Mouse (Mus musculus) limb, embryonic 10.5 days (tissue): Measurements from ENCODE around the gene Hsd11b2. TPM values are rescaled to one million over a fixed set of nuclear protein-coding genes. Genes with fewer than 3 reads are reported as not detected.

Source experiments
- DNase-seq: peaks from one replicate; pipeline ENCODE4 v3.0.0-alpha.2; 2017; ENCODE audit warnings: low spot score
- H3K27ac ChIP-seq: fragments of 300-500 bp; sonication (generic); 2 replicates; pipeline ENCODE4 v1.5.1; 2016; ENCODE audit warnings: mild to moderate bottlenecking
- H3K27me3 ChIP-seq: fragments of 300-500 bp; sonication (generic); 2 replicates; pipeline ENCODE4 v1.6.1; 2016; ENCODE audit warnings: low read depth, mild to moderate bottlenecking; ENCODE audit not compliant: poor library complexity, severe bottlenecking
- H3K36me3 ChIP-seq: fragments of 300-500 bp; sonication (generic); 2 replicates; pipeline ENCODE4 v1.6.1; 2016; ENCODE audit warnings: mild to moderate bottlenecking, moderate library complexity
- H3K4me1 ChIP-seq: fragments of 300-500 bp; sonication (generic); 2 replicates; pipeline ENCODE4 v1.6.1; 2016
- H3K4me3 ChIP-seq: fragments of 300-500 bp; sonication (generic); 2 replicates; pipeline ENCODE4 v1.5.1; 2016; ENCODE audit warnings: mild to moderate bottlenecking, moderate library complexity
- H3K9me3 ChIP-seq: fragments of 300-500 bp; sonication (generic); replicated peaks from 2 replicates; pipeline ENCODE4 v1.6.1; 2016; ENCODE audit warnings: mild to moderate bottlenecking
- WGBS: fragments of 180-500 bp; shearing (Covaris S2); methylation state at CpG from one replicate; pipeline ENCODE4 v1.1.7; 2016; 5-methylcytosine and 5-hydroxymethylcytosine counted together
- polyA plus RNA-seq: library from polyadenylated mRNA; unstranded; fragments of >200 nt; fragmentation: Nextera tagmentation; extraction: Ambion mirVana; gene quantifications from 2 replicates; pipeline ENCODE4 v1.2.1, GENCODE M21; 2016

The Hsd11b2 gene
- polyA plus RNA-seq, 1 experiment from 2014 or later, result 83.2 TPM

DNA sequence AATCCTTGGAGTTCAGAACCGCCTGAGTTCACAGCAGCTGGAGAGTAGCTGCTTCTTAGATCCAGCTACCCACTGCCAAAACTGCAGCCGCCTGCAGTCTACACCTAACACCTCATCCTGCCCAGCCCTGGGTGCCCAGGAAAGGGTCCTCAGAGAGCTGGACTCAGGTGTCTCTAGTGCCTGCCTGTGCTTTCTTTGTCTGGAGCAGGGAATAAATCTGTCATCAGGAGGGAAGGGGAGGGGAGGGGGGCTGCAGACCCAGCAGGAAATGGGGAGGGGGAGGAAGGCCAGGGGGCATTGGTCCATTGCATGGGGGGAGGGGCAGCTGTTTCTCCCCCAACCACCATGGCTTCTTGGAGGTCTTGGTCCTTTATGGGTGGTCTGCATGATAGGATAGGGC lies 1.0 kb downstream of the Hsd11b2 start:
- WGBS, result 0% methylated on average over 2 of the region's 2 CpGs
- Histone ChIP-seq H3K9me3 (no peaks in the 10 kb centered on the region), H3K36me3 (peaks cover 43% of the 10 kb centered on the region), H3K4me1 (peaks cover 88% of the 10 kb centered on the region), H3K27me3 (peaks cover 8% of the 10 kb centered on the region), H3K4me3 (peak overlapping the region; percentile 97), H3K27ac (peak overlapping the region; percentile 99)
- DNase-seq, result peak; percentile 87

- H3K36me3 ChIP-seq, result peaks cover 52% of the 10 kb centered on the region
- H3K4me3 ChIP-seq, result peak overlapping the region; percentile 97
- H3K27me3 ChIP-seq, result no peaks in the 10 kb centered on the region
- 27% methylated on average over 5 of the region's 5 CpGs for WGBS
- H3K9me3 ChIP-seq, result no peaks in the 10 kb centered on the region
- H3K27ac ChIP-seq, result peak overlapping the region; percentile 99
- peaks cover 79% of the 10 kb centered on the region for H3K4me1 ChIP-seq
- peak; percentile 39 for DNase-seq
Observed at GRCm38 (mm10) chr8:105520521-105520920, 2.0 kb downstream of the Hsd11b2 start.

DNA sequence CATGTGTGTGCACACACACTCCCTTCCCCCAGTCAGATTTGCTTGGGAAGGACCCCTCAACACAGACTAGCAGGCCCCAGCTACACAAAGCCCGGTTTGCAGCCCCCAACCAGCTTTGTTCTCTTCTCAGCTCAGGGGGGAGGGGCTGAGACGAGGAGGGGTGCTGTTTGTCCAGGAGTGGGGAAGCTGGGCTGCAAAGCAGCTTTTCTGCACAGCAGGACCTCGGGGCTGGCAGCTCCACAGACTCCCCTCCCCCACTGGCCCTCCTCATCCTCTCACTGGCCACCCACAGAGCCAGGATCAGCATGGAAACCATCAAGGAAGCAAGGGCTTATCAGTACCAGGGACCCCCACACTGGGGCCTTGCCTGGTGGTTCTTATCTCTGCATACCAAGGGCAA lies 2.5 kb downstream of the Hsd11b2 start:
- peak overlapping the region; percentile 99 for H3K27ac ChIP-seq
- peak; percentile 58 for DNase-seq
- no peaks in the 10 kb centered on the region for H3K9me3 ChIP-seq
- WGBS, result 3% methylated on average over 3 of the region's 3 CpGs
- H3K27me3 ChIP-seq, result no peaks in the 10 kb centered on the region
- peaks cover 74% of the 10 kb centered on the region for H3K4me1 ChIP-seq
- H3K36me3 ChIP-seq, result peaks cover 56% of the 10 kb centered on the region
- peak overlapping the region; percentile 97 for H3K4me3 ChIP-seq

GRCm38 (mm10) chr8:105521995-105522769 lies 3.6 kb downstream of the Hsd11b2 start:
- Histone ChIP-seq H3K36me3 (peaks cover 61% of the 10 kb centered on the region), H3K4me3 (0 out of 2 replicates have a peak overlapping the region, but pooled peaks have one; percentile 14), H3K27me3 (no peaks in the 10 kb centered on the region), H3K9me3 (no peaks in the 10 kb centered on the region), H3K4me1 (peaks cover 67% of the 10 kb centered on the region), H3K27ac (peak overlapping the region; percentile 99)
- peak; percentile 42 for DNase-seq
- 73% methylated on average over 21 of the region's 21 CpGs for WGBS

DNA sequence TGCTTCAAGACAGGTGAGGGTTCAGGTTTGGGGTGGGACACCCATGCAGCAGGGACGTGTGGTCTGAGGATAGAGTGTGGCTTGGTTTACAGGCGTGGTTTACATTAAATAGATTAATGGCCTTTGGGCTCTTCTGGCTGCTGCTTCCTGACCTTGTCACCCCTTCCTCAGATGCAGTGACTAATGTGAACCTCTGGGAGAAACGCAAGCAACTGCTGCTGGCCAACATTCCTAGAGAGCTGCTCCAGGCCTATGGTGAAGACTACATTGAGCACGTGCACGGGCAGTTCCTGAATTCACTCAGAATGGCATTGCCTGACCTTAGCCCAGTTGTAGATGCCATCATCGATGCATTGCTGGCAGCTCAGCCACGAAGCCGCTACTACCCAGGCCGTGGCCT lies 4.3 kb downstream of the Hsd11b2 start:
- WGBS, result 45% methylated on average over 9 of the region's 9 CpGs
- H3K36me3 ChIP-seq, result peaks cover 64% of the 10 kb centered on the region
- no peak for DNase-seq
- H3K27ac ChIP-seq, result peak overlapping the region; percentile 99; the same call in 1 of the 2 replicates
- no peaks in the 10 kb centered on the region for H3K9me3 ChIP-seq
- H3K4me1 ChIP-seq, result peaks cover 60% of the 10 kb centered on the region
- H3K4me3 ChIP-seq, result no peak overlapping the region
- no peaks in the 10 kb centered on the region for H3K27me3 ChIP-seq

GRCm38 (mm10) chr8:105527110-105527509 lies 8.6 kb downstream of the Hsd11b2 start:
- H3K27me3 ChIP-seq, result no peaks in the 10 kb centered on the region

GRCm38 (mm10) chr8:105528206-105528605 lies 9.7 kb downstream of the Hsd11b2 start:
- WGBS, result 93% methylated on average over 1 of the region's 1 CpGs
- peaks cover 61% of the 10 kb centered on the region for H3K36me3 ChIP-seq

More at GRCm38 (mm10) chr8:105527110-105527509, 8.6 kb downstream of the Hsd11b2 start:
- Histone ChIP-seq H3K4me1 (peaks cover 36% of the 10 kb centered on the region), H3K27ac (no peak overlapping the region), H3K36me3 (peaks cover 72% of the 10 kb centered on the region), H3K4me3 (no peak overlapping the region), H3K9me3 (no peaks in the 10 kb centered on the region)
- 83% methylated on average over 2 of the region's 2 CpGs for WGBS
- no peak for DNase-seq

DNA sequence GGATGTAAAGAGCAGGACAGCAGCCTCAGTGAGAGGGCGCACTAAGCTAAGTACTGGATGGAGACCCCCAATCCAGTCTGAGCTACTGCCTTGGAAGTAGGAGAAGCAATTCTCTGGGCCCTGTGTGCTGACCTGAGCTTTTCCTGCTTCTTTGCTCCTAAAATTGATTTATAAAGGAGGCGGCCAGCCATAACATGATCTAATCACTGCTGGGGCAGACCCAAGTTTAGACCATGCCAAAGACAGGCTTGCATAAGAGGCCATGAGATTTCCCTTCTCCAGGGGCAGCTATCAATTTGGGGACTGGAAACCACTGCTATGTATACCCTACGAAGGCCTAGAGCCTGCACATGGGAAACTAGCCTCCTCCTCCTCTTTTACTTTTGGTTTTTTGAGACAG lies 10.7 kb downstream of the Hsd11b2 start:
- peaks cover 32% of the 10 kb centered on the region for H3K4me1 ChIP-seq
- 88% methylated on average over 3 of the region's 3 CpGs for WGBS
- no peak for DNase-seq
- peaks cover 51% of the 10 kb centered on the region for H3K36me3 ChIP-seq
- no peaks in the 10 kb centered on the region for H3K9me3 ChIP-seq
- no peaks in the 10 kb centered on the region for H3K27me3 ChIP-seq
- H3K27ac ChIP-seq, result no peak overlapping the region
- H3K4me3 ChIP-seq, result no peak overlapping the region

More at GRCm38 (mm10) chr8:105528206-105528605, 9.7 kb downstream of the Hsd11b2 start:
- Histone ChIP-seq H3K4me3 (no peak overlapping the region), H3K9me3 (no peaks in the 10 kb centered on the region), H3K27ac (no peak overlapping the region), H3K27me3 (no peaks in the 10 kb centered on the region), H3K4me1 (peaks cover 27% of the 10 kb centered on the region)
- DNase-seq, result no peak

DNA sequence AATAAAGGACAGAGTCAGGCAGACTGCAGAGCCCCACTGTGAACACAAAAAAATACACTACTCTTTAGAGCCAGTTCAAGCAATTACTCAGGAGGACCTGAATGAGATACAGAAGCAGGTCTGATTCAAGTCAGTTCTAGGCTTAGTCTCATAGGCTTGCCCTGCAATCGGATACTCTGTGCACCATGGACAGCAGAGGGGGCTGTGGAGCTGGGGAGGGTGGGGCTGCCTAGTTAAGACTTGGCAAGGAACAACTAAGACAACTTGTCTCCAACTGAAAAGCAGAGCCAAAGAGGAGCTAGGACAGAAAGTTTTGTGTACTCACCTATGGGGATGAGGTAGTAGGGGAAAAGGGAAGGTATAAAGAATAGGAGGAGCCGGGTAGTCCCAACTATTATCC lies 13.2 kb downstream of the Hsd11b2 start:
- no peak overlapping the region for H3K27ac ChIP-seq
- H3K27me3 ChIP-seq, result no peaks in the 10 kb centered on the region
- peaks cover 44% of the 10 kb centered on the region for H3K36me3 ChIP-seq
- H3K9me3 ChIP-seq, result no peaks in the 10 kb centered on the region
- WGBS, result 68% methylated on average over 2 of the region's 2 CpGs
- peaks cover 32% of the 10 kb centered on the region for H3K4me1 ChIP-seq
- DNase-seq, result peak; percentile 50
- no peak overlapping the region for H3K4me3 ChIP-seq

DNA sequence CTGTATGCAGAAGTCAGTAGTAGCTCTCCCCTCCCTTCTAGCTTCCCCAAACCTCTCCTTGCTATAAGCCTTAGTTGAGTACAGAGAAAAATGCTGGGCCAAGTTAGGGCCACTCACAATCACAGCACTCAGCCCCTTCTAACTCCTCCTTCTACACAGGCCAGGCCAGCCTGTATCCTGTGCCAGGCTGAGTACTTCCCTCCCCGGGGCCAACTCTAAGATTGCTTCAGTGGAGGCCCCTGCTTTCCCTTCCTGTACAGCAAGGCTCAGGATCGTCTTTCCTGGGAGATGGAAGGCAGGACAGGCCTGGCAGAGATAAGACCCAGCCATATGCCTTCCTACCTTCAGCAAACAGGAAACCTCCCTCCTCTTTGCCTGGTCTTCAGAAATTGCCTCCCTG lies 14.9 kb downstream of the Hsd11b2 start:
- H3K27me3 ChIP-seq, result no peaks in the 10 kb centered on the region
- peak overlapping the region; percentile 74 for H3K27ac ChIP-seq
- WGBS, result 18% methylated on average over 2 of the region's 2 CpGs
- peaks cover 49% of the 10 kb centered on the region for H3K36me3 ChIP-seq
- no peaks in the 10 kb centered on the region for H3K9me3 ChIP-seq
- peaks cover 28% of the 10 kb centered on the region for H3K4me1 ChIP-seq
- H3K4me3 ChIP-seq, result no peak overlapping the region
- DNase-seq, result no peak

DNA sequence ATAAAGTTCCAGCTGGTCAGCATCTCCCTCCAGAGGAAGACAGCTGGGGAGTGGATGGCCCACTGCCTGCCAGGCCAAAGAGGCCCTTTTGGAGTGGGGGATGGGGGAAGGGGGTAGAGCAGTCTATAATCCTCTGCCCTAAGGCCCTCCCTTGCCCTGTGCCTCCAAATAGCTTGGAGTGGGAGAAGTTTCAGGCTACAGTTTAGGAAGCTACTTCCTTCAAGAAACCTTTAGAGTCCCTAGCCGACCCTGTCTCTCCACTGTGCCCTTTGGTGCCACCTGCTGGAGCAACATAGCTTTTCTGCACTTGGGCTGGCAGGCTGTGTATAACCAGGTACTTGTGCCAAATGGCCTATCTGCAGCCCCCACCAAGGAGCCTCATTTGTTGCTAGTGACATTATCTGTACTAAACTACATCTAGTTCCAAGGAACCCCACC lies 15.4 kb downstream of the Hsd11b2 start:
- no peaks in the 10 kb centered on the region for H3K27me3 ChIP-seq
- H3K4me3 ChIP-seq, result no peak overlapping the region
- H3K9me3 ChIP-seq, result no peaks in the 10 kb centered on the region
- DNase-seq, result peak; percentile 88
- peaks cover 50% of the 10 kb centered on the region for H3K36me3 ChIP-seq
- H3K4me1 ChIP-seq, result peaks cover 28% of the 10 kb centered on the region
- peak overlapping the region; percentile 74 for H3K27ac ChIP-seq
- 15% methylated on average over 1 of the region's 1 CpGs for WGBS

DNA sequence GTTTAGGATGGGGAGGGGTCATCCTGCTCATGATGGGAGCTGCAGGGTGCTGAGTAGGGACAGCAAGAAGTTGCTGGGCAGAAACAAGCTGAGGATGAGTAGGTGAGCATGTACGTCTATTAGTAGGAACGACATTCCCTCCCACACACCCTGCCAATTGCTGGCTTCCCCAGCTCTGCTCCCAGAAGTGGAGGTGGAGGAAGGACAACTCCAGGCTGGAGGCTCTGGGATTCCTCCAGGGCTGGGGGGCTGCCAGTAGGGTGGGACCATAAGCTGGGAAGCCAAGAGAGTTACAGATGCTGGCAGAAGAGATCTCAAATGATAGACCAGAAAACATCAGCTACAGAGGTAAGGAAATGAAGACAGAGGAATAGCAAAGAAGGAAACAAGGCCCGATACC lies 18.0 kb downstream of the Hsd11b2 start:
- H3K4me1 ChIP-seq, result peaks cover 14% of the 10 kb centered on the region
- H3K36me3 ChIP-seq, result peaks cover 43% of the 10 kb centered on the region
- H3K27me3 ChIP-seq, result no peaks in the 10 kb centered on the region
- DNase-seq, result no peak
- H3K9me3 ChIP-seq, result no peaks in the 10 kb centered on the region
- H3K4me3 ChIP-seq, result no peak overlapping the region
- WGBS, result 90% methylated on average over 3 of the region's 3 CpGs
- no peak overlapping the region for H3K27ac ChIP-seq

DNA sequence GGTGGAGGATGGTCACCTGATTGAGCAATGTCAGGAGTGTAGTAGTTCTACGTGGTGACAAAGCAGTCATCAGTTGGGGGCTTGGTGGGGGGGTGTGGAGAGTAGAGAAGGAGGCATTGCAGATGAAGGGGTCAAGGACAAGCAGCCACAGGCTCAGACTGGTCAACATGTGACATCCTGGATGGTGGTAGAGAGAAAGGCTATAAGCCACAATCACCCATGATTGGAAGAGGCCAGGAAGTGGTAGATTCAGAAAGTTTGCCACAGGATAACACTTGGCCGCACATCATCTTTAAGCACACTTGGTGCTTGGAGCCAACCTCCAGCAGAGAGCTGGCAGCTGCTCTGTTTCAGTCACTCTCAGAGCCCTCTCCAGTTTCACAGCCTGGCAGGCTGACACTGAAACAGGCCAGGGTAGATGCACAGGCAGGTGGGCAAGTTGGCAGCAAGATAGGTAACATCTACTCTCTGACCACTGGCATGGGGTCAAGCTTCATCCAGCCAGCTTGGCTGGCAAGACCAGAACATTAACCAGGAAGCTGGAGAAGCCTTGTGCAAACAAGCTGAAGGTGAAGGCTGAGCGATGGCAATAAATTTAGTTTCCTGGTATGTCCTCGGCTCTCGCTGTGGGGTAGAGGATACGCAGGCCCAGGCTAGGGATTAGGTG lies 18.6 kb downstream of the Hsd11b2 start:
- 91% methylated on average over 6 of the region's 6 CpGs for WGBS
- no peak for DNase-seq
- Histone ChIP-seq H3K27ac (no peak overlapping the region), H3K9me3 (no peaks in the 10 kb centered on the region), H3K36me3 (peaks cover 46% of the 10 kb centered on the region), H3K4me1 (peaks cover 13% of the 10 kb centered on the region), H3K4me3 (no peak overlapping the region), H3K27me3 (no peaks in the 10 kb centered on the region)
